ENCODE assay signal across 16 mouse cellular contexts in the genomic region with DNA sequence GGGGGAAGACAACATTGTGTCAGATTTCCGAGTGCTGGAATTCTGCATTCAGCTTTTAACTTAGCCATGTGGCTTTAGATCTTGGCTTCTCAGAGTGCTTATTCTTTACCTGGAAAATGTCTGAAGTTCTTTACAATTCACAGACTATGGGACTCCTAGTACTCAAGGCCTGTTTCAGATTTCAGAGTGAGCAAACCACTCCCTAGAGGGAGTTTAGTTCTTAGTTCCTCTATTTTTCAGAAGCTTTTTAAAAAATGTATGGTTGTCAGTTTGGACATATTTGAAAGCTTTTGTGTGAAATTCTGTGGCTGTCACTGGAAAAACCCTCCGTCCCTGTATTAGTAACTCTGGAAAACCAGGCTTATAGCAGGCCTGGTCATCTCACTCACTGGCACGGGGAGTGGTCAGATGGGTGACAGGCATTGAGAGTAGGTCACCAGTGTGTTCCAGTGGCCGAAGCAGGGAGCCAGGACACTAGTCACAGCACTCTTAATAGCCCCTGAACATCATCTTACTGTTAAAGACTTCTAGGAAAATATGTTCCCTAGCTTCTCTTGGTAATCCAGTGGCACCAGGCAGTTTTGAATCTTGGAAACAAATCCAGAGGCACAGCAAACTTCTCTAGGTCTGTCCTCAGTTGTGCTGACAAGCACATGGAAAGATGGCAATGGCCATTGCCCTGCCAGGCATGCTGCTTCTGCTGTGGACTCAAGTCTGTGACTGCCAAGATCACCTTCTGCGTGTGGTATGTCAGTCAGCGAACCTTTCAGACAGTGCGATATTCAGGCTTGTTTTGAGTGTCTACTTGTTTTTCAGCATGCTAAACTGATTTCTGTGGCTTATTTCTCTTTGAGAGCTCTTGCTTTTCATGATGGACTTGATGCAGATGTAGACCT. TPM values are rescaled to one million over a fixed set of nuclear protein-coding genes. Genes with fewer than 3 reads are reported as not detected.
DNase-seq lines count a peak whose midpoint lies in the region; ATAC-seq lines count a peak whose summit lies in the region.
"Had no signal": no experiment of that assay in that cellular context is flagged by ENCODE, and none has a peak within 500 bp of the region (broad histone marks: within the 10 kb centered on the region; RNA-seq: fewer than 3 reads in every experiment).

No protein-coding gene starts in this region.

- DNase-seq in adrenal gland, postnatal 14 days: peak; percentile 23
- no peak for DNase-seq in adrenal gland, adult 8-10 months
- DNase-seq in heart, embryonic 10.5 days (ENCODE audit: low spot score): no peak
- DNase-seq in A20 (ENCODE audit: low read depth, low spot score): peak; percentile 42
- DNase-seq in gastrocnemius, postnatal 25 days: peak; percentile 49
- no peak for DNase-seq in layer of hippocampus, adult 9-10 months (ENCODE audit: low spot score)
- DNase-seq in embryo, embryonic 10.5 days (ENCODE audit: low spot score): no peak
- DNase-seq: thymus, postnatal 36 days had no signal

- H3K9ac ChIP-seq in heart, embryonic 15.5 days: no peak overlapping the region
- H3K9ac ChIP-seq: embryonic facial prominence, embryonic 15.5 days; forebrain, embryonic 15.5 days; liver, embryonic 15.5 days had no signal

- peak overlapping the region; percentile 21; the same call in 1 of the 2 replicates for H3K27ac ChIP-seq in heart, embryonic 15.5 days
- no peak overlapping the region for H3K27ac ChIP-seq in heart, embryonic 10.5 days
- H3K27ac ChIP-seq: embryonic facial prominence, embryonic 15.5 days; forebrain, embryonic 15.5 days; kidney, postnatal 0 days; left cerebral cortex, adult 2 months; liver, embryonic 15.5 days had no signal

- no peak overlapping the region for H3K4me2 ChIP-seq in heart, embryonic 15.5 days
- H3K4me2 ChIP-seq: embryonic facial prominence, embryonic 15.5 days; forebrain, embryonic 15.5 days; liver, embryonic 15.5 days had no signal

- no peaks in the 10 kb centered on the region for H3K36me3 ChIP-seq in heart, embryonic 15.5 days
- no peaks in the 10 kb centered on the region for H3K36me3 ChIP-seq in heart, embryonic 10.5 days
- H3K36me3 ChIP-seq: embryonic facial prominence, embryonic 15.5 days; forebrain, embryonic 15.5 days; liver, embryonic 15.5 days had no signal

- WGBS in heart, embryonic 15.5 days: 58% methylated on average over 7 of the region's 7 CpGs
- WGBS in heart, embryonic 10.5 days: 70% methylated on average over 7 of the region's 7 CpGs

- no peak for ATAC-seq in heart, embryonic 15.5 days (replicated peaks; ENCODE audit: insufficient number of reproducible peaks, insufficient read depth, low FRiP score, low read depth)
- ATAC-seq: activated CD4-positive, CD25-positive, alpha-beta regulatory T cell, adult 4 months; forebrain, embryonic 15.5 days had no signal

- peaks cover 57% of the 10 kb centered on the region for H3K4me1 ChIP-seq in heart, embryonic 15.5 days (replicated peaks)
- H3K4me1 ChIP-seq in heart, embryonic 10.5 days: peaks cover 53% of the 10 kb centered on the region

- H3K27me3 ChIP-seq in heart, embryonic 15.5 days: no peaks in the 10 kb centered on the region
- H3K27me3 ChIP-seq in heart, embryonic 10.5 days (ENCODE audit: insufficient read depth, poor library complexity, severe bottlenecking): no peaks in the 10 kb centered on the region
- H3K27me3 ChIP-seq: embryonic facial prominence, embryonic 15.5 days; forebrain, embryonic 15.5 days; liver, embryonic 15.5 days had no signal

- H3K4me3 ChIP-seq in heart, embryonic 15.5 days: no peak overlapping the region
- no peak overlapping the region for H3K4me3 ChIP-seq in heart, embryonic 10.5 days
- H3K4me3 ChIP-seq: embryonic facial prominence, embryonic 15.5 days; forebrain, embryonic 15.5 days; left cerebral cortex, adult 2 months; liver, embryonic 15.5 days had no signal

- no peaks in the 10 kb centered on the region for H3K9me3 ChIP-seq in heart, embryonic 15.5 days (replicated peaks)
- H3K9me3 ChIP-seq in heart, embryonic 10.5 days: no peaks in the 10 kb centered on the region
- H3K9me3 ChIP-seq: embryonic facial prominence, embryonic 15.5 days; forebrain, embryonic 15.5 days; G1E; liver, embryonic 15.5 days had no signal

RNA-seq across cellular contexts. Expression of gene Pik3ca, which starts 5.8 kb away (rescaled TPM):
- total RNA-seq in adrenal gland, postnatal 14 days (2021): 49.5 and 54.0 TPM in 2 replicates
- total RNA-seq in adrenal gland, adult 8-10 months (2022): 10 to 100 TPM; 52.6 to 61.4 (median 57.4) TPM
- polyA plus RNA-seq in heart, embryonic 15.5 days (2015; fragmentation: Nextera tagmentation; extraction: Ambion mirVana): 7.1 and 7.2 TPM in 2 replicates
- 4.7 and 6.1 TPM in 2 replicates for polyA plus RNA-seq in heart, embryonic 10.5 days (2016; fragmentation: Nextera tagmentation; extraction: Ambion mirVana)
- total RNA-seq in gastrocnemius, postnatal 25 days (2021): 10 to 100 TPM; 41.6 to 61.0 TPM

RNA-seq across cellular contexts. Expression of gene Zmat3, which starts 37.4 kb away (rescaled TPM):
- total RNA-seq in adrenal gland, postnatal 14 days (2021): 15.9 and 16.7 TPM in 2 replicates
- total RNA-seq in adrenal gland, adult 8-10 months (2022): 10 to 100 TPM; 25.1 to 39.5 (median 33.3) TPM
- 3.4 and 3.6 TPM in 2 replicates for polyA plus RNA-seq in heart, embryonic 15.5 days (2015; fragmentation: Nextera tagmentation; extraction: Ambion mirVana)
- 4.6 and 5.3 TPM in 2 replicates for polyA plus RNA-seq in heart, embryonic 10.5 days (2016; fragmentation: Nextera tagmentation; extraction: Ambion mirVana)
- total RNA-seq in gastrocnemius, postnatal 25 days (2021): 10 to 100 TPM in 1 of 2 experiments, 1 to 10 TPM in 1; 8.0 to 11.5 TPM

Comparison
In these comparisons a context has a peak if more than half of its experiments do, and no peak if none do; other contexts are left out.
1. DNase-seq: peak in adrenal gland, postnatal 14 days (single experiment), A20 (single experiment) and gastrocnemius, postnatal 25 days (single experiment); none in adrenal gland, adult 8-10 months (single experiment), heart, embryonic 10.5 days (single experiment), layer of hippocampus, adult 9-10 months (single experiment) and embryo, embryonic 10.5 days (single experiment).